16 mouse cellular contexts compared by ENCODE assay signal in genomic region chr11:63678382-63678905, GRCm38 (mm10).
DNase-seq lines count a peak whose midpoint lies in the region; ATAC-seq lines count a peak whose summit lies in the region.
"Had no signal": no experiment of that assay in that cellular context is flagged by ENCODE, and none has a peak within 500 bp of the region (broad histone marks: within the 10 kb centered on the region; RNA-seq: fewer than 3 reads in every experiment).

No protein-coding gene starts in this region.

- no peak for ATAC-seq in neural tube, embryonic 11.5 days (ENCODE audit: insufficient read depth, low FRiP score, low TSS enrichment)
- ATAC-seq in neural tube, embryonic 15.5 days (ENCODE audit: low FRiP score), result no peak
- peak; percentile 58; the same call in 1 of the 2 replicates for ATAC-seq in forebrain, embryonic 13.5 days
- ATAC-seq: intestine, embryonic 15.5 days had no signal

- H3K27me3 ChIP-seq in neural tube, embryonic 11.5 days (ENCODE audit: control insufficient read depth, insufficient read depth, low read length), result no peaks in the 10 kb centered on the region
- H3K27me3 ChIP-seq in neural tube, embryonic 15.5 days (replicated peaks), result no peaks in the 10 kb centered on the region
- H3K27me3 ChIP-seq in forebrain, embryonic 13.5 days, result 0 out of 2 replicates have a peak, but pooled peaks cover 4% of the 10 kb centered on the region
- peaks cover 21% of the 10 kb centered on the region for H3K27me3 ChIP-seq in limb, embryonic 10.5 days (ENCODE audit: low read depth, poor library complexity, severe bottlenecking)
- H3K27me3 ChIP-seq: intestine, embryonic 15.5 days; liver, embryonic 15.5 days had no signal

- no peak overlapping the region for H3K4me3 ChIP-seq in neural tube, embryonic 11.5 days (ENCODE audit: low read depth, low read length)
- no peak overlapping the region for H3K4me3 ChIP-seq in neural tube, embryonic 15.5 days (replicated peaks)
- H3K4me3 ChIP-seq in forebrain, embryonic 13.5 days, result no peak overlapping the region
- no peak overlapping the region for H3K4me3 ChIP-seq in limb, embryonic 10.5 days
- H3K4me3 ChIP-seq: gastrocnemius, adult 2 months; intestine, embryonic 15.5 days; layer of hippocampus, adult 2 months; limb, embryonic 13.5 days; liver, embryonic 15.5 days had no signal

- no peaks in the 10 kb centered on the region for H3K36me3 ChIP-seq in neural tube, embryonic 11.5 days (ENCODE audit: control insufficient read depth, insufficient read depth, low read length)
- no peaks in the 10 kb centered on the region for H3K36me3 ChIP-seq in neural tube, embryonic 15.5 days
- H3K36me3 ChIP-seq in forebrain, embryonic 13.5 days (ENCODE audit: poor library complexity, severe bottlenecking), result no peaks in the 10 kb centered on the region
- no peaks in the 10 kb centered on the region for H3K36me3 ChIP-seq in limb, embryonic 10.5 days
- H3K36me3 ChIP-seq: intestine, embryonic 15.5 days; limb, embryonic 13.5 days; liver, embryonic 15.5 days had no signal

- H3K27ac ChIP-seq in neural tube, embryonic 11.5 days (ENCODE audit: low read depth, low read length), result no peak overlapping the region
- no peak overlapping the region for H3K27ac ChIP-seq in neural tube, embryonic 15.5 days (replicated peaks)
- no peak overlapping the region for H3K27ac ChIP-seq in forebrain, embryonic 13.5 days
- H3K27ac ChIP-seq in limb, embryonic 10.5 days, result no peak overlapping the region; the same call in 1 of the 2 replicates
- H3K27ac ChIP-seq: gastrocnemius, adult 2 months; intestine, embryonic 15.5 days; layer of hippocampus, adult 2 months; limb, embryonic 13.5 days; liver, embryonic 15.5 days had no signal

- no peaks in the 10 kb centered on the region for H3K9me3 ChIP-seq in neural tube, embryonic 11.5 days (ENCODE audit: control insufficient read depth, low read length)
- no peaks in the 10 kb centered on the region for H3K9me3 ChIP-seq in neural tube, embryonic 15.5 days (replicated peaks)
- no peaks in the 10 kb centered on the region for H3K9me3 ChIP-seq in forebrain, embryonic 13.5 days (replicated peaks)
- H3K9me3 ChIP-seq in limb, embryonic 10.5 days (replicated peaks), result no peaks in the 10 kb centered on the region
- H3K9me3 ChIP-seq: intestine, embryonic 15.5 days; limb, embryonic 13.5 days; liver, embryonic 15.5 days had no signal

- no peaks in the 10 kb centered on the region for H3K4me1 ChIP-seq in neural tube, embryonic 11.5 days (ENCODE audit: control insufficient read depth, insufficient read depth, low read length)
- H3K4me1 ChIP-seq in neural tube, embryonic 15.5 days, result peaks cover 11% of the 10 kb centered on the region
- H3K4me1 ChIP-seq in forebrain, embryonic 13.5 days, result peaks cover 9% of the 10 kb centered on the region
- H3K4me1 ChIP-seq in limb, embryonic 10.5 days, result peaks cover 25% of the 10 kb centered on the region
- H3K4me1 ChIP-seq: intestine, embryonic 15.5 days; limb, embryonic 13.5 days; liver, embryonic 15.5 days had no signal

- WGBS in neural tube, embryonic 11.5 days, result 72% methylated on average over 17 of the region's 17 CpGs
- WGBS in neural tube, embryonic 15.5 days, result 40% methylated on average over 17 of the region's 17 CpGs
- 23% methylated on average over 17 of the region's 17 CpGs for WGBS in forebrain, embryonic 13.5 days
- WGBS in limb, embryonic 10.5 days, result 85% methylated on average over 17 of the region's 17 CpGs

- no peak overlapping the region for H3K4me2 ChIP-seq in neural tube, embryonic 11.5 days (ENCODE audit: low read depth)
- H3K4me2 ChIP-seq in neural tube, embryonic 15.5 days, result no peak overlapping the region
- peak overlapping the region; percentile 26 for H3K4me2 ChIP-seq in forebrain, embryonic 13.5 days
- H3K4me2 ChIP-seq: intestine, embryonic 15.5 days; limb, embryonic 13.5 days; liver, embryonic 15.5 days had no signal

- no peak overlapping the region for H3K9ac ChIP-seq in neural tube, embryonic 11.5 days (ENCODE audit: low read length)
- no peak overlapping the region for H3K9ac ChIP-seq in neural tube, embryonic 15.5 days (replicated peaks)
- no peak overlapping the region for H3K9ac ChIP-seq in forebrain, embryonic 13.5 days
- H3K9ac ChIP-seq: intestine, embryonic 15.5 days; limb, embryonic 13.5 days; liver, embryonic 15.5 days had no signal

- peak; percentile 28 for DNase-seq in neural tube, embryonic 11.5 days (ENCODE audit: low spot score)
- DNase-seq in limb, embryonic 10.5 days (ENCODE audit: low spot score), result peak; percentile 10
- no peak for DNase-seq in kidney, adult 8-10 months
- DNase-seq in thymus, postnatal 25 days, result no peak
- no peak for DNase-seq in adrenal gland, postnatal 14 days
- DNase-seq: cerebellum, adult 8-10 months; gastrocnemius, adult 2 months; right cerebral cortex, adult 18-20 months; spleen, adult 18-20 months; thymus, postnatal 4 days had no signal

Comparison
In these comparisons a context has a peak if more than half of its experiments do, and no peak if none do; other contexts are left out.
1. DNase-seq: peak in neural tube, embryonic 11.5 days (single experiment) and limb, embryonic 10.5 days (single experiment); none in kidney, adult 8-10 months (0 of 2), thymus, postnatal 25 days (single experiment) and adrenal gland, postnatal 14 days (single experiment).